Mouse (Mus musculus) CH12.LX (cell line): ENCODE measurements at regions not wholly inside any gene's neighbourhood (a gene's known extent, or its start where the extent isn't known, plus 50 kb on each side); places are given as distances from the start of the nearest gene placed in this dataset.

Experiments used
- DNase-seq: peaks from one replicate; pipeline ENCODE4 v3.0.0-alpha.2; 2013; ENCODE audit errors: extremely low read depth
- H3K27ac ChIP-seq: 2 replicates; pipeline ENCODE4 v1.5.1; 2012; ENCODE audit warnings: low read depth, mild to moderate bottlenecking, control low read depth, moderate library complexity; ENCODE audit not compliant: insufficient read depth
- H3K27me3 ChIP-seq: replicated peaks from 2 replicates; pipeline ENCODE3; 2012; ENCODE audit warnings: inconsistent platforms
- H3K36me3 ChIP-seq, 2 experiments: replicated peaks in 1 of 2; 2 replicates each; pipeline versions ENCODE3 to v1.6.1; 2012; ENCODE audit warnings: inconsistent platforms in 1 of 2, low read length in 1 of 2, mild to moderate bottlenecking in 1 of 2, mixed read lengths in 1 of 2, moderate library complexity in 1 of 2; ENCODE audit not compliant: control insufficient read depth in 1 of 2, insufficient read depth in 1 of 2
- H3K4me1 ChIP-seq, 2 experiments: 2 replicates each; pipeline ENCODE4 v1.6.1; 2012; ENCODE audit warnings: inconsistent platforms in 1 of 2, moderate library complexity in 1 of 2; ENCODE audit not compliant: insufficient read depth in 2 of 2, control insufficient read depth in 1 of 2
- H3K4me2 ChIP-seq: 2 replicates; pipeline ENCODE4 v1.6.1; 2012; ENCODE audit warnings: low read depth, mild to moderate bottlenecking, control low read depth; ENCODE audit not compliant: poor library complexity, insufficient read depth, severe bottlenecking
- H3K4me3 ChIP-seq, 3 experiments: fragments of 150-350 bp in 1 of 3; sonication (generic) in 1 of 3; replicated peaks in 1 of 3; 2 replicates each; pipeline versions ENCODE3 to v1.5.1; 2011 to 2012; ENCODE audit warnings: low read depth in 2 of 3, low read length in 2 of 3, mild to moderate bottlenecking in 2 of 3, moderate library complexity in 2 of 3, control low read depth in 1 of 3, improper control_type of control experiment in 1 of 3, inconsistent platforms in 1 of 3, mixed read lengths in 1 of 3; ENCODE audit not compliant: poor library complexity in 1 of 3
- H3K79me2 ChIP-seq: replicated peaks from 2 replicates; pipeline ENCODE4 v1.6.1; 2012; ENCODE audit warnings: mild to moderate bottlenecking, moderate library complexity; ENCODE audit not compliant: control insufficient read depth, poor library complexity, insufficient read depth, severe bottlenecking; ENCODE audit errors: extremely low read depth
- H3K9ac ChIP-seq: 2 replicates; pipeline ENCODE4 v1.6.1; 2012; ENCODE audit warnings: low read depth, mild to moderate bottlenecking, control low read depth, moderate library complexity; ENCODE audit not compliant: insufficient read depth
- H3K9me3 ChIP-seq: replicated peaks from 2 replicates; pipeline ENCODE3; 2012; ENCODE audit warnings: low read length, inconsistent platforms, mixed read lengths
- E2F4 ChIP-seq: IDR thresholded peaks from 2 replicates; pipeline ENCODE4 v1.6.1; 2011; ENCODE audit warnings: low read depth, low read length, improper control_type of control experiment; ENCODE audit not compliant: insufficient replicate concordance
- ELF1 ChIP-seq: IDR thresholded peaks from 2 replicates; pipeline ENCODE4 v1.6.1; 2014; ENCODE audit warnings: low read depth, mild to moderate bottlenecking, inconsistent platforms, low read length, improper control_type of control experiment
- IRF4 ChIP-seq: IDR thresholded peaks from 2 replicates; pipeline ENCODE4 v1.6.1; 2014; ENCODE audit warnings: low read depth, mild to moderate bottlenecking, inconsistent platforms, low read length, improper control_type of control experiment
- MAFK ChIP-seq: IDR thresholded peaks from 2 replicates; pipeline ENCODE4 v1.6.1; 2011; ENCODE audit warnings: low read length, improper control_type of control experiment; ENCODE audit not compliant: insufficient replicate concordance
- MAX ChIP-seq: IDR thresholded peaks from 2 replicates; pipeline ENCODE4 v1.6.1; 2011; ENCODE audit warnings: low read length, improper control_type of control experiment
- MEF2A ChIP-seq: IDR thresholded peaks from 2 replicates; pipeline ENCODE4 v1.6.1; 2014; ENCODE audit warnings: low read depth, mild to moderate bottlenecking, inconsistent platforms, low read length, improper control_type of control experiment, borderline replicate concordance
- MYC ChIP-seq: IDR thresholded peaks from 2 replicates; pipeline ENCODE4 v1.6.1; 2011; ENCODE audit warnings: low read depth, mild to moderate bottlenecking, improper control_type of control experiment, low read length
- PAX5 ChIP-seq: IDR thresholded peaks from 2 replicates; pipeline ENCODE4 v1.6.1; 2012; ENCODE audit warnings: low read length, inconsistent platforms, mixed read lengths
- POLR2AphosphoS2 ChIP-seq: IDR thresholded peaks from 2 replicates; pipeline ENCODE4 v1.6.1; 2011; ENCODE audit warnings: low read depth, low read length, improper control_type of control experiment
- SIN3A ChIP-seq: IDR thresholded peaks from 2 replicates; pipeline ENCODE4 v1.6.1; 2012; ENCODE audit warnings: low read length, improper control_type of control experiment, inconsistent platforms
- SMC3 ChIP-seq: IDR thresholded peaks from 2 replicates; pipeline ENCODE4 v1.6.1; 2011; ENCODE audit warnings: low read depth, low read length, improper control_type of control experiment
- TBP ChIP-seq: conservative IDR thresholded peaks from 2 replicates; pipeline ENCODE4 v1.6.1; 2011; ENCODE audit warnings: low read depth, low read length, improper control_type of control experiment
- TCF12 ChIP-seq: IDR thresholded peaks from 2 replicates; pipeline ENCODE4 v1.6.1; 2014; ENCODE audit warnings: low read depth, mild to moderate bottlenecking, inconsistent platforms, low read length, improper control_type of control experiment
- UBTF ChIP-seq: IDR thresholded peaks from 2 replicates; pipeline ENCODE4 v1.6.1; 2012; ENCODE audit warnings: low read depth, mild to moderate bottlenecking, inconsistent platforms, low read length, improper control_type of control experiment, moderate library complexity
- USF2 ChIP-seq: conservative IDR thresholded peaks from 2 replicates; pipeline ENCODE4 v1.6.1; 2011; ENCODE audit warnings: low read depth, low read length, improper control_type of control experiment
- ZKSCAN1 ChIP-seq: IDR thresholded peaks from 2 replicates; pipeline ENCODE4 v1.6.1; 2012; ENCODE audit warnings: low read depth, inconsistent platforms, low read length, improper control_type of control experiment, borderline replicate concordance
- dilution Hi-C: fragments of 300-500 bp; cut with MboI; formaldehyde crosslinking; loops from 2 replicates; pipeline ENCODE4 v1.14.3; 2020; ENCODE audit warnings: low sequenced_read_pairs; ENCODE audit not compliant: extremely low pct_unique_long_range_greater_than_20kb, extremely low pct_ligation_motif_present
- in situ Hi-C: fragments of 300-500 bp; cut with MboI; formaldehyde crosslinking; loops from 3 replicates; pipeline ENCODE4 v1.14.3; 2019; ENCODE audit warnings: low sequenced_read_pairs, low pct_ligation_motif_present, low pct_unique_long_range_greater_than_20kb, mixed read lengths

DNA sequence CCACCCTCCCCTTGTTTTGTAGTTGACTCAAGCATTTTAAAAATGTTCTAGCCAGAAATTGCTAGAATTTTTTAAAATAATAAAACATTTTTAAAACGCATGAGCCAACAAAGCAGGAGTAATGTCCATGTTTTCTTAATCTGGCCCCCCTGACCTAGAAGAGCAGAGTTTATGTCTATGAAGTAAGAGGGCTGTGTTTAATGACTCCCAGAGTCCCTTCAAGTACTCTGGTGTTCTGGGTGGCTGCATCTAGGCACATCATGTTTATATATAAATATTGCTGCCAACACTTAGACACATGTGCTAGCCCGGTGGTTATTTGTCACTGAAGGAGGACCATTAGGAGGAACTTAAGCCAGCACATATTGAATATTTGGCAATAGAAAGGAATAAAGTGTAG, 93.8 kb upstream of the Gm12728 start:
- H3K9ac ChIP-seq = no peak overlapping the region
- no peaks in the 10 kb centered on the region for H3K9me3 ChIP-seq
- peaks cover 81% of the 10 kb centered on the region for H3K27me3 ChIP-seq
- no peak overlapping the region for H3K27ac ChIP-seq
- no peak for TF ChIP-seq TBP
- no peak for TF ChIP-seq TCF12
- TF ChIP-seq SIN3A = no peak
- no peak for TF ChIP-seq USF2
- TF ChIP-seq UBTF = no peak
- no peak for TF ChIP-seq MAX
- no peak for TF ChIP-seq ELF1
- TF ChIP-seq POLR2AphosphoS2 = no peak
- TF ChIP-seq E2F4 = no peak
- no peak for TF ChIP-seq IRF4
- TF ChIP-seq, all 38 proteins: peak for 0
- DNase-seq = no peak
- no peaks in the 10 kb centered on the region for H3K4me1 ChIP-seq
- no peak overlapping the region for H3K4me3 ChIP-seq
- H3K79me2 ChIP-seq = no peaks in the 10 kb centered on the region
- no peak overlapping the region for H3K4me2 ChIP-seq
- in situ Hi-C loops (no loop called here), dilution Hi-C loops (no loop called here)
- H3K36me3 ChIP-seq = no peaks in the 10 kb centered on the region

DNA sequence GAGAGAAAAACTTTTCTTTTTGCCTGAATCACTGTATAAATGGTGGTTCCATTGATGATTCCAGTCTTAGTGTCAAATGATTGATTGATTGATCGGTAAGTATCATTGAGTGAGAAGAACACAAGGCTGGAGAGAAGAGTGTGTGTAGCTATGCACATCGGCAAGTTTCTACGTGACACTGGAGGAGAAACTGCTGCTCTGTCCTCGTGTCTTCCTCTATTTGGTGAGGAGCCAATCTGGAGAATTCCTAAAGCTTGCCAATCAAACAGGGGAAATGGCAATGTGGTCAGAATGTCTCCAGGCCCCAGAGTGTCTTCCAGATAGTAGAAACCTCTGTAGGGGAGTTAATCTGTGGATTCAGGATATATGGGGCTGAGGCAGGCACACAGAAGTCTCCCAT, 92.5 kb upstream of the Gm12728 start:
- H3K4me2 ChIP-seq = no peak overlapping the region
- peaks cover 81% of the 10 kb centered on the region for H3K27me3 ChIP-seq
- TF ChIP-seq POLR2AphosphoS2 = no peak
- no peak for TF ChIP-seq MYC
- no peak for TF ChIP-seq MAFK
- TF ChIP-seq ZKSCAN1 = no peak
- no peak for TF ChIP-seq MEF2A
- TF ChIP-seq E2F4 = no peak
- TF ChIP-seq PAX5 = no peak
- TF ChIP-seq UBTF = no peak
- TF ChIP-seq SMC3 = no peak
- no peaks in the 10 kb centered on the region for H3K9me3 ChIP-seq
- no peaks in the 10 kb centered on the region for H3K79me2 ChIP-seq
- H3K9ac ChIP-seq = no peak overlapping the region
- H3K4me1 ChIP-seq = no peaks in the 10 kb centered on the region
- DNase-seq = no peak
- in situ Hi-C loops = no loop called here
- H3K27ac ChIP-seq = no peak overlapping the region
- H3K4me3 ChIP-seq = no peak overlapping the region
- H3K36me3 ChIP-seq = no peaks in the 10 kb centered on the region
- dilution Hi-C loops = no loop called here
